Mouse (Mus musculus): ENCODE data around the gene Fadd.
A peak's percentile ranks its signal among the peaks of the same experiment; 100 is the strongest.

Gene Fadd

DNA sequence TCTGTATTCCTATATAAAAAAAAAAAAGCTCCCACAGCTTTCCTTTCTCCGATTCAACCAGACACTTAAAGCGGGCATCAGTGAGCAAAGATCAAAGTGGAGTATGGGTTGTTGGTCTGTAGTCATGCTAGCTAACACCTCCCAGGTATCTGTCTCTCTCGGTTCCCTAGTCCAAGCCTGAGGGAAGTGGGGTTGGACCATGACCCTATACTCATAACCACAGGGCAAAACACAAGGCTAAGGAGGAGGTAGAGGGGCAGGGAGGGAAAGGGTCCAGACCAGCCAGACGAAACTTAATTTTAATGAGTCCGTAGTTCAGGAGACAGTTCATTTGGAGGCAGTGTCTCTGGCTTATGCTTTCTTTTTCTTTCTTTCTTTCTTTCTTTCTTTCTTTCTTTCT is 10.0 kb downstream of the Fadd start:
- no peak for DNase-seq

DNA sequence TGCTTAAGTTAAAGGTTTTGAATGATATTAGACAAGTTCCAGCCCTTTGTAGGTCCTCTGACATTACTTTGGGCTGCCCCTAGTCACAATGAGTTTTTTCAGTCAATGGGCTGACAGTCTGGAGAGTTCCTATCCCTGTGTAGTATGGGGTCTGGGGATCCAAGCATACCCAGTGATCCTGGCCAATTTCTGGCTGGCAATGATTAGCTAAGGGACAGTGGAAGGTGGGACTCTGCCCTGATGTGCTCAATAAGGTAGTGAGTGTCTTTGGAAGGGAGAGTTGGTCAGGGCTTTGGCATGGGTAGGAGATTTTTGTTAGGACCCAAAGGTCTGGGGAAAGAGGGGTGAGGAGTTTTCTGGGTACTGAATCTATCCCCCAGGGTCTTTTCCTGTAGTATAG is 10.7 kb downstream of the Fadd start:
- DNase-seq: no peak

DNA sequence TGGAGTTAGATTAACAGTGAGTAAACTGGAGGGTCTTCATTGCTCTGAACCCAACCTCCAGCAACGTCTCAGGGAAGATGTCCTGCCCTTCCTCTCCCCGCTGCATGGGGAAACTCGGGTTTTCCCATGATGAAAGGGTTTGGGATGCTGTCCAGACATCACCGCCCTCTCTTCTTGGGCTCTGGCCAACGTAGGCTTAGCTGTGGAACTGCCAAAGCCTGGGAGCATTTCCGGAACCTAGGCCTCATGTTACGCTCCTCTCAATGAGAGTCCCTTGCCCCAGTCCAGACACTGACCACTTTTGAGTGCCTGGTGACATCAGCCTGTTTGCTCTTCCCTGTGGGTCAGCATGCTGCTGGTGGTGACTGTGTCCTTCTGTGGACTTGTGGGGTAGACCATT is 12.8 kb downstream of the Fadd start:
- no peak for DNase-seq

DNA sequence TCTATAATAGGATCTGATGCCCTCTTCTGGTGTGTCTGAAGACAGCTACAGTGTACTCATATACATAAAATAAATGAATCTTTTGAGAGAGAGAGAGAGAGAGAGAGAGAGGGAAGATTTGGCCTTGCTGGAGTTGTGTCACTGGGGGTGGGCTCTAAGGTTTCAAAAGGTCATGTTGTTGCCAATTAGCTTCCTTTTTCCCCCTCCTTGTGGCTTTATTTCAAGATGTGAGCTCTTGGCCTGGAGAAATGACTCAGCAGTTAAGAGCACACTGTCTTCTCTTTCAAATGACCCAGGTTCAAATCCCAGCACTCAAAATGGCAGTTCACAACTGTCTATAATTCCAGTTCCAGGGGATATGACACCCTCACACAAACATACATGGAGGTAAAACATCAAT is 14.2 kb downstream of the Fadd start:
- DNase-seq: no peak

DNA sequence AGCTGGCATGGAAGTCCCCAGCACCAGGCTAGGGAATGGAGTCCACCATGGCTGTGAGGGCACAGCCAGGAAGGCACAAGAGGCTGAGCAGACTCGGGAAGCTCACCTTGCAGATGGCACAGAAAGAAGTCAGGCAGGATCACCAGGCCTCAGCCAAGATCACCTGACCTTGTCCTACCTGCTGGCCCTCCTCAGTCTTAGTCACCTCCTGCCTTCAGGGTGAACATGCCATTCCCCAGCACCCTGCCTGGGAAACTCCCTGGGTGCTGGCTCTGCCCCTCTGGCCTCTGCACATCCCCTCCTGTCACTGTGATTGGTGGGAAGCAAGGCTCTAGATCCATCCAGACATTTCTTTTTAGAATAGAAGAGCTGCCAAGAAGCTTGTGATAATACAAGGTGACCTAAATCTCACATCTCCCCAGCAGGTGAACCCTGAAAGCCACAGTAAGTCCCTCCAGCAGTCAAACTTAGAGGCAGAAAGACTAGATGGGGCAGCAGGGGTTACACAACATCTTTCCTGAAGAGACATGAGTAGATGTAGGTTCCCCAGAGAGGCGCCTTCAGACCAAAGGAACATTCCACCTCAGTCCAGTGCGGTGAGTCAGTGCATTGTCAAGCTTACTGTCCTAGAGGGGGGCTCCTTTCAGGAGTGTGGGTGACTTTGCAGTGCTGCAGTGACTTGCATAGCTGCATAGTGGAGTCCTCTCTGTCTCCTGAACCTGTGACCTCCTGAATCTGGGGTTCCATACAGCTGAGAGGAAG is 15.2 kb downstream of the Fadd start:
- DNase-seq: no peak

DNA sequence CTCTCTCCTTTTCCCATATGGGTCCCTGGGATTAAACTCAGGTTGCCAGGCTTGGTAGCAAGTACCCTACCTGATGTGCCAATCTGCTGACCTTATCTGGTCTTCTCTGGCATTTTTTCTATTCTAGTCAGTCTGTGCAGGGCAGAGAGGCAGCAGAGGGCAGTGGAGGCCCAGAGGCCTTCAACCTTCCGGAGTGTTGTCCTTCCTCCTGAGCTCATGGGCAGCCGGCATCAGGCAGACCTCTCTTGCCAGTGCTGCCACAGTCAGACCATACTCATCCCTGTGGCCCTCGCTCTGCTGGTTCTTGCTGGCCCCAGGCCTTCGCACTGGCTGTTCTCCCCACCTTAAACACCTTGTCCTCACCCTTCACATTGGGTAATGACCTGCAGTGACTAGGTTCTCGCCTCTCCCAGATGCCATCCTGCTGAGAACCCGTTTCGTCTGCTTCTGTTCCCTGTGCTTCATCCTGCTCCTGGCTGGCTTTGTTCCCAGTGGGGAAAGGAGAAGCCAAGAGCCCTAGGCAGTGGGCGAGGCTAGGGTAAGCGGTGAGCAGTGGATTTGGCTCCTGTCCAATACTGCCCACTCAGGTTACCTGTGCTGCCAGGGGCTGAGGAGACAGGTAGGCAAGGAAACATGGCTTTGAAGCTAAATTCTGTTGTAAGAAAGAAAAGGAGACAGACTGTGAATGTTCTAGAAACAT is 18.7 kb downstream of the Fadd start:
- no peak for DNase-seq

DNA sequence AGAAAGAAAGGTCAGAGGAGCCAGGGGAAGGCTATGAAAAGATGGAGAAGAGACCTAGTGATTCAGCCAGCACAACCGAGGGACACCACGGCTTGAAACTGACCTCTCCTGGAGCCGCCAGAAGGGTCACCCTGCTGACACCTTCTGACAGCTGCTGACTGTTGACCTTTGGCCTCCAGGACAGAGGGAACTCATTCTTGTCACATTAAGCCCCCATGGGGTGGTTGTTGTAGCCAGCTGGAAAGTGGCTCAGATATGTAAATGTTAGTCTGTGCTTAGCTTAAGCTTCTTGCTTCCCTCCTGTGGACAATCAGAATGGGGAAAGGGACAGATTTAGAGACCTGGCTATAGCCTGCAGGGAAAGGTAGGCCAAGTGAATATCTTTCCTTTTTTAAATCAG is 20.2 kb downstream of the Fadd start:
- DNase-seq: no peak

DNA sequence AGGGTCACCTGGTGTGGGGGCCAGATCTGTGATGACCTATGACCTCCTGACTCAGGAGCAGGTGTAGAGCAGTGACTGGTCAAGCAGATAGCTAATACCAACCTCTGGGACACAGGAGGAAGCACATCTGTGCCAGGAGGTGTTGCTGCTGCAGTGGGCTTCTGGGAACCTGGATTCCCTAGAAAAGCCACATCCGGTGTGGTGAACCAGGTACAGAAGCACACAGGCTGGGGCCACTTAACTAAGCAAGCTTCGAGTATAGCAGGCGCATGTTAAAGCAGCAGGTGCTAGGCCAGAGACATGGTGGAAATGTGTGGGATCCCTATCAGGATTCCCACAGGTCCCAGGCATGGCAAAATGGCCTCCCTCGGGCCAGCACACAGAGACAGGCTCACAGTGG is 21.7 kb downstream of the Fadd start:
- DNase-seq: no peak

DNA sequence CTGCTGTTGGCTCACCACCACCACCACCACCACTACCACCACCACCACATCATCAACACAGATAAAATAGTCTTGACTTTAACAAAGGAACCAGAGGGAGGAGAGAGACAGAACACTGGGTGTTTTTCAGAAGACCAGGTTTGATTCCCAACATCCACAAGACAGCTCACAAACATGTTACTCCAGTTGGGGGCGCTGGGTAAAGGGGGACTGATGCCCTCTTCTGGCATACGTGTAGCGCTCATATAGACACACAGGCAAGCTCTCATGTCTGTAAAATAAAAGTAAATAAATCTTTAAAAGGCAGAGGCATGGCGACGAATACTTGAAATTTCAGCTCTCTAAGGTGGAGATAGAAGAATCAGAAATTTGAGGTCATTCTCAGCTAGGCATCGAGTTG is 23.7 kb downstream of the Fadd start:
- no peak for DNase-seq

DNA sequence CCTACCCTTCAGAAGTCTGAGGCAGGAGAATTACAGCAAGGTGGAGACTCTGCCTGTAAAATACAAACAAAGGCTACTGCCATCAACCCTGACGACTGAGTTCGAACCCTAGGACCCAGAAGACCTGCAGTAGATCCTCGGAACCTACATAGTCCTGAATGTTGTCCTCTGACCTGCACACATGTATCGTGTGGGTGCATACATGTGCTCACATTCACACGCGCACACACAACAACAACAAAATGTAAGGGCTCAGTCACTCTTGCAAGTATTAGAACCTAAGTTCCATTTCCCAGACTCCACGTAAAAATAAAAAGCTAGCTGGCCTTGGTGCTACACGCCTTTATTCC is 28.2 kb downstream of the Fadd start:
- no peak for DNase-seq

DNA sequence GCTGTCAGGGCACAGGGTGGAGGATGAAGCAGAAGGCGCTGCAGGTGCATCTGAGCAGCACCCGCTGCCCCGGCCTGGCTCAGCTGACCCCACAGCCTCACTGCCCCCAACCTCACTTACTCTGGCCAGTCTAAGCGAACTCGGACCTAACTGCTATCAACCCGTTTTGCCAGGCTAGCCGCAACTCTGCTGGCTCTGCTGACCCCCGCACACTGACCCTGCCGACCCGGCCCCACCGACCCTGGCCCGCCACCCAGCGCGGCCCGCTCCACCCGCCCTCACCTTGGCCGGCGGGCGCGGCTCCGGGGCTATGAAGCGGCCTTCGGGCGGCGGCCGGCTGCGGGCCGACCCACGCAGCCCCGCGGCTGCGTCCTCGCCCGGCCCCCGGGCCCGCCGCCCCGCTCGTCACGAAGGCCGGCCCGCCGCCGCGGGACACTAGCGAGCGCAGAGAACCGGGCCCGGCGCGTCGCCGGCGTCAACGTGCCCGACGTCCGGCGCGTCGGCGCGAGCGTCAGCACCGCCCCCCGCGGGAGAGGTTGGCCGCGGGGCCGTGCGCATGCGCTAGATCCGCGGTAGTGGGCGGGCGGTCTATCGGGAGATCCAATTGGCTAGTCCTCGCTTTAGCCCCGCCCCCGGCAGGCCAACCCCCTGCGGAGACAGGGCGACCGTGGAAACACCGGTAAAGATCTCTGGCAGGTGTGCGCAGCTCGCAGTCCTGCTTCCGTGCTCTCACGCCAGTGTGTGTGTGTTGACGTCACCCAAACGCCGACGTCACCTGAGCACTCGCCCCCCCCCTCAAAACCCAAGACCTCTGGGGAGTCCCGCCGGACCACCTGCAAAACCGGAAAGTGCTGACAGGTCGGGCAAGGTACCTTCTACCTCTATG is 28.8 kb downstream of the Fadd start, which contains the start of gene Ppfia1:
TSS of gene Ppfia1 (minus strand) at position 493 of the 886 bp plus-strand sequence.
- peak; percentile 97 for DNase-seq

DNA sequence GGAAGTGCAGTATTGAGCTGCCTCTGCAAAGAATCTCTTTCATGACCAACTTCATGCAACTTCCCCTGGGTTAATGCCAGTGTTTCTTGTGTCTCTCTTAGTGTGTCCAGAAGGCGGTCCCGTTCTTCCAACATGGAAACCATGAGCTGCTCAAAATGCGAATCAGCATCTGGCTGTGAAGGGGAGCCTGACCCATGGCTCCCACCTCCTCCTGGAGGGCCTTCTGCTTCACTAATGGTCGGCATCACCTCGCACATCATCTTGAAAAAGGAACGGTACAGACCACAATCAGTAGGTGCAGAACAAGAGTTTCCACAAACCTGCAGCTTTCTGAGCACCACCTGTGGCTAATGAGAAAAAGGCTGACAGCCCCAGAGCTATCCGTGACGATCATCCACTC is 30.0 kb downstream of the Fadd start:
- no peak for DNase-seq

DNA sequence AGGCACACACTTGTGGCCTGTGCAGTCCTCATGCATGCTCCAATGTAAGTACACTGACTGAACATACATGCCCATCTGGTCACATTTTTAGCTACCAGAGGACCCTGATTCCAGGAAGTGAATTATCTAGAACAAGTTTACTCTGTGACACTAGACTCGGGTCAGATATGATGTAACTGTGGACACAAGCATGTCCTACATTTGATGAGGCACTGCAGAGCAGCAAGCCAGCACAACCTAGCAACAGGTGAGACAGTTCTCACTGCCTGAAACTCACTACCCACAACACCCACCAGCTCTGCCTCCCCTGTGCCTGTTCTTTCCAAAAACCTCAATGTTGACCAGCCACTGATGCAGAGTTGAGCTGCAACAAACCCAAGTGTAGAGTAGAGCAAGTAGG is 31.5 kb downstream of the Fadd start:
- no peak for DNase-seq

DNA sequence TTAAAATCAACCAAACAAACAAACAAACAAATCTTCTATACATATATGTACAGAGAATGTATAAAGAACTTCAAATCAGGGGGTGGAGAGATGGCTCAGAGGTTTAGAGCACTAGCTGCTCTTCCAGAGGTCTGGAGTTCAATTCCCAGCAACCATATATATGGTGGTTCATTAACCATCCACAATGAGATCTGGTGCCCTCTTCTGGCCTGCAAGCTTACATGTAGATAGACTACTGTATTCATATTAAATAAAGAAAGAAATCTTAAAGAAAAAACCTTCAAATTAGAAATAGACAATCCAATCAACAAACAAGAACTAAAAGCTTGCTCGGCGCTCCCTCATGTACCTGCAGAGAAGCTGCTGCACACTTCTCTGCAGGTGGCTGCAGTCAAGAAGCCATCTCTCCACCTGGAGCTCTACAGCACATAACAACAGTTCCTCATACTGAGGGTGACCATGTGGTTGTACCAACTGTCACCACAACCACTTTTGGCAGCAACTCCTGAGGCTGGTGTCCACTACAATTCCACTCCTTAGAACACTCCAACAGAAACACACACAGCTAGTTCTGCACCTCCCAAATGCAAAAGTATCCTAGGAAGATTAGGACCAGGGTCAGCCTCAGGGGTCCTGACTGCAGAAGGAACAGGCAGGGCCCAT is 32.2 kb downstream of the Fadd start:
- no peak for DNase-seq

DNA sequence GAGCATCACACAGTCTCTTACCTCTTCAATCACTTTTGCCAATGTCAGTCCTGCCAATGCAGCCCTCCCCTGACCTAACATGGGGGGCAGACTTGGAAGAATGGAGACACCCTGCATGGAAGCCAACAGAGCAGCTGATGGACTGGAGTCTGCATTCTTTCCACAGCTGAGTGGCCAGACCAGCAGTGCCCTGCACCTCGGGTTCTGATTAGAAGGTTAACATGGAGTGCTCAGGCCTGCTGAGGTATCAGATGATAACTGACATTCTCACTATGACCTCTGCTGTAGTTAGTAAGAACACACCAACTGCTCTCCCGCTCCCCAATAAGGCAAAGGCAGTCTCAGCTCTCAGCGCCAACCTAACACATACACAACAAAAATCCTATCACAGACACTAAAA is 37.0 kb downstream of the Fadd start:
- no peak for DNase-seq

DNA sequence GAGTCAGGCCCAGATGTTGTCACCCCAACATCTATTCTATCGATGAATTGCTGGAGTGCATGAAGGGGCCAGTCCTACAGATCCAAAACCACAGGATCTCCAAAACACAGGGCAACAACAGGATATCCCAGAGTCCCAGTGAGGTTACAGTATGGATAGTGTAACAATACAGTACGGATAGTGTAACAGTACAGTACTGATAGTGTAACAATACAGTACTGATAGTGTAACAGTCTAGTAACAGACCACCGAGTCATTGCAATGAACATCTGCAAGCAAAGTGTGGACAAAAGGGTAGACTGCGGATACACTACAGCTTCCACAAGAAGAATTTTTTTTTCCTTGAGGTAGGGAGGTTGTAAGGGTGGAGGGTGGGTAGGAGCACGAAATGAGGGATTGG is 40.9 kb downstream of the Fadd start:
- no peak for DNase-seq

DNA sequence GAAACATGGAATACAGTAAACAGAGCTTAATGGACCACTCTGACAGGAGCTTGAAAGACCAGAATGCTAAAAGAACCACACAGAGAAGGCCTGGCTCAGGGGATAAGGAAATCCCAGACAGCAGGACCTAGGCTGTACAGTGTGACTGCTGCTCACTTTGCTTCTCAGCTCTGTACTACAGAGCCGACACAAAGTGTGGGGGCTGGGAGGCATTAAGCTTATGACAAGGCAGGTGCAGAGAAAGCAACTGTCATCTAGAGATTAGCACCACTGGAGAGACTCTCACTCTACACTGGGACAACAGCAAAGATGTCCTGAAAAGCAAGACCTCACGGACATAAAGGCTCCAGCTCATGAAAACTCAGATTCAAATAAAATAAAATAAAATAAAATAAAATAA is 43.1 kb downstream of the Fadd start:
- peak; percentile 73 for DNase-seq

DNA sequence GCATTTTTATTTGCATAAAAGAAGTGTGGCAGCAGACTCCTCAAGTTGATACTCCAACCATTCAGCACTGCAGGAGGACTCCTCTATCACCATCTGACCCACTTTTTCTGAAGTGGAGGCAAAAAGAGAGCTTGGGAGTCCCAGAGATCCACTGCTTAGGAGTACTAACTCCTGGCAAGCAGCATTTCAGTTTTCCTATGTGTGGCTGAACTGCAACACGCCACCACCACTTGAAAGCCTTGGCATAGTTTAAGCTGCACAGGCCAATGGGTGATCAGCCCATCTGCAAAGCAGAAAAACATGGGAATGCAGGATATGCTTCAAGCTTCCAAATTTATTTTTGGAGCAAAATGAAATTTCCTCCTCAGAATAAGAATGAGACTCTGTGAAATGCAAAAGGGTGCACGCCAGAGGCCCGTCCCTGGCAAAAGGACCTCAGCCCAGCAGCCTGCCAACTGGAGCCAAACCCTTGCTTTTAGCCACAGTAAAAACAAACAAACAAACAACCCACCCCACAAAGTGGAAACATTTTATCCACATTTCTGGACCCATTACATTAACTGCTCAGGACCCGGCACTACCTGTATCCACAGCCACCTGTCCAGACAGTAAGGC is 44.1 kb downstream of the Fadd start:
- DNase-seq: no peak

DNA sequence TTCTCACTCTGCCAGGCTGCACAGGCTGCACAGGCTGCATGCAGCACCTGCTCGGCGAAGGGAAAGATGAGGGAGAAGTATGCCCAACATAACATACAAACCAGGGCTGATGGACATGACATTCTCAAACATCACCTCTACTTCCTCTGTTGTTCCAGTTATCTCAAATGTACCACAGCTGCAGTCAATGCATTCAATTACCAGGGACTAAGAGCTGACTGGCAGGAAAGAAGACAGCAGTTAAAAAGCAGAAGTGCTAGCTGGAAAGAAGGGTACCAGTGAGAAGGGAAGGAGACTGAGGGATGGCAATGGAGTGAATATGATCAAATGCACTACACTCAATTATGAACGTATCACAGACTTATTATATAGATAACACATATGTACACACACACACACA is 45.9 kb downstream of the Fadd start:
- no peak for DNase-seq

DNA sequence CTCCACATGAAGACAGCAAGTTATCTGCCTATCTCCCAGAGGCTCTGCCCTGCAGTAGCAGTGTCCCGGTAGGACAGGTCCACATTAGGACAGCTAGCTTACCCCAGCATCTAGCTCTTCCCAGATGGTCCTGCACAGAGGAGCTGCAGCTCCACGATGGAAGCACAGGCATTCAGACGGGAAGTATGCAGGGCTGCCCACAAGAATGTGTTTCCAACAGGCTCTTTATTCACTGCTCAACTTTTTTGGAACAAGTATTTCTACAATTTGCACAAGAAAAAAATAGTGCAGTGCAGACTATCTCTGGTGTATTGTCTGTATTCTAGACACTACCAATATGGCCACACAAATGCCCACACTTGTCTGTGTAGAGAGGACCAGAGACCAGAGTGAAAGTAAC is 47.5 kb downstream of the Fadd start:
- no peak for DNase-seq

DNA sequence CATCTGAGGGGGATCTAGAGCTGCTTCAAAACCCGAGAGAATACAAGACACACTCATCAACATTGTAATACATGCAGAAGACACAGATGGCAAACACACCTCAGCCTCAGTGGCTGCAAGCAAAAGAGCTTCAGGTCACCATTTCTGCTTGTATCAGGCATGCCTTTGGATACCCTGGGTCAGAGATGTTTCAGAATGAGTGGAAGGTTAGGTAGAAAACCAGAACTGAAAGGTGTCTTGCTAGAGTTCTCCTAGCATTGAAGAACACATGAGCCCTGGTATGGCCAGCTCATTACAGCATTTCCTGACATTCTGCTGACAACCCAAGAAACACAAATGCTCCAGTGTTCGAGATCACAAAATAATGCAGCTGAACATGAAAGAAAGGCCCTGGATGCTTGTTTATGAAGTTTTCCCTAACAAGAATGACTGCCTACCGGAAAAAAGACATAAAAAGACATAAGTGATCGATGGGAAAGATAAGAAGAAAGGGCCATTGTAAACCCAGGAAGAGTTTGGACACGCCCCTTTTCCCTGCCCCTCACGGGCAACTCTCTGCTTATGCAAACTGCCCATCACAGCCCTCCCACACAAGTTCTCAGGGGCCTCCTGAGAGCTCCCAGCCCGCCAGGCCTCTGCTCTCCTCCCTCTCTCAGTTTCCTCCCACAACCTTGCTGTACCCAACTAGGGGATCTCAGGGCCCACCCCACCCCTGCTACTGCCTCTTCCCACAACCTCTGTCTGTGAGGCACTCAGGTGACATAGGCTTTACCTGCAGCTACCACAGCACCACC is 50.5 kb downstream of the Fadd start:
- DNase-seq: peak; percentile 21

DNA sequence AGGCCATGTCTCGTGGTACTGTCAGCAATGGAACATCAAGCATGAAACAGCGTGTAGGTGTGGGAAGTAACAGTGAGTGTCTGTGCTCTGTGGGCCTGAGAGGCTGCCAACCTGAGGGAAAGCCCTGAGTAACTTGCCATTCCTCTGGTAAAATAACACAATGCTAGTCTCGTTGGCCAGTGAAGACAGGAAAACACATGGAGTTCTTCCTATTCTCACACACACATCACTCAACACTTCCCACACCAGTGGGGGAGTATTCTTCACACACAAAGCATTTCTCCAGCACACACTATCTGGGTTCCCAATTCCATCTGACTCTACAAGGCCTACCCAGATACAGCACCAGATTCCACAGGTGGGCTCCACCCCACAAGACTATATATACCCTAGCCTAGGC is 52.4 kb downstream of the Fadd start:
- no peak for DNase-seq

All from retina, postnatal 1 day (tissue).